Mouse (Mus musculus) brain, adult 2 months (tissue): Measurements from ENCODE around the gene Relb.

Experiments used
- DNase-seq: peaks from one replicate; pipeline ENCODE4 v3.0.0; 2011; ENCODE audit warnings: low read depth, low spot score

Relb gene

DNA sequence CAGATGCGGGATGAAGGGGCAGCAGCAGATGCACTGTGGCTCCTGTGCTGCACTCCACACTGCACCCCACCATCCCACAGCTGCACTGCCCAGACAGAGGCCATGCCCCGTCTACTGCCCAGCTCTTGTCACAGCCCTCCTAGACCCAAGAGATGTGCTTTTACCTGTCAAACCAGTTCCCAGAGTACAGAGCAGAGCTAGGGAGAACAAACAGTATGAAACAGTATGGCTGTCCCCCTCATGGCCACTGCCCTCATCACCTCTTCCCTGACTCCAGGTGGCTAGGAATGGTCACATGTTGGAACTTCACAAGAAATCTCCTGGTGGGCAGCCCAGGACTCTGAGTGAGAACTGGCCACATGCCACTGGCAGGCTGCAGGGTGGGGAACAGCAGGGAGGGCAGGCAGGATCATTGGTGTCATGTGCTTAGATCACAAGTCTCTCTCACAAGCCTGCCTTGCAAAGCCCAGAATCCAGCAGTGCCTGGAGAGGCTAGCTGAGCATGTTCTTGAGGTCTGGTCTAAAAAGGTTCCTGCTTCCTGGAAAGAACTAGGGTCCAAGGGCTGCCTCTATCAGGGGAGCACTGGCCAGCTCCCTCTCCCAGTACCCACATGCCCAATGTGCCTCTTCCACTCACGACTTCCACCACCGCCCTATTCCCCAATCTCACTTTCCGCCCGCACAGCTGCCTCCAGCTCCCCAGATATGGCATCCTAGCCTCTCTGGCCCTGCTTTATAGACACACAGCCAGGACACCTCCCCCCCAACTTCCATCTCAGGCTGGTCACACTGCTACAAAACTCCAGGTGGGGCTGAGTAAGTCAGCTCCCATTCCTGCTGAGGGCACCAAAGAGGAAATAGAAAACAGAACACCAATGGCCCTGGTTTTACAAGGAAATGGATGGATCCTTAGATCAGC, 71.0 kb downstream of the Relb start:
- DNase-seq: peak; percentile 53

DNA sequence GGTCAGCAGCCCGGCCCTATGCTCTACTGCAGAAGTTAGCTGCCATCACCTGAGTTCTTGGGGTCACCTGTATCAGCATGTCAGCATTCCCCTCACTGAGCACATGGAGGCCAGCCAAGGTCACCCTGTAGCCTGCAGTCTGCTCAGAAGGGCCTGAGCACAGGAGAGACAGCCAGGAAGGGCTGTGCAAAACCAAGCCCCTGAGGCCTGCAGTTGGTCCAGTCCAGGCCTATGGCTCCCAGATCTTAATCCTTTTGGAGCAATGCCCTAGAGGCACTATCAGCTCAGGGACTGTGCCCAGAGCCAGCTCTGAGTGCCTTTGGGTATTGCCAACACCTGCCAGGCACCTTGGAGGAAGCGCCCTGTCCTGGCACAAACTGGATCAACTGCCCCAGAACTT, 72.2 kb downstream of the Relb start:
- DNase-seq: no peak
